Mouse (Mus musculus) limb, embryonic 14.5 days (tissue): ENCODE data around the gene Carns1. TPM values are rescaled to one million over a fixed set of nuclear protein-coding genes. Genes with fewer than 3 reads are reported as not detected.

Experiments used
- ATAC-seq: fragments of 200-750 bp; cut with Nextera tagmentation; 2 replicates; pipeline ENCODE4 v1.8.0; 2017; ENCODE audit warnings: low read depth, moderate number of reproducible peaks, moderate TSS enrichment; ENCODE audit not compliant: low FRiP score
- DNase-seq: peaks from one replicate; pipeline ENCODE4 v3.0.0-alpha.2; 2015; ENCODE audit warnings: low spot score
- H3K27ac ChIP-seq: fragments of 300-500 bp; sonication (generic); replicated peaks from 2 replicates; pipeline ENCODE4 v1.5.1; 2014; ENCODE audit warnings: low read depth, mild to moderate bottlenecking, low read length, moderate library complexity, mixed read lengths
- H3K27me3 ChIP-seq: fragments of 300-500 bp; sonication (generic); 2 replicates; pipeline ENCODE4 v1.6.1; 2014; ENCODE audit warnings: low read length, mixed read lengths; ENCODE audit not compliant: control insufficient read depth, insufficient read depth
- H3K36me3 ChIP-seq: fragments of 300-500 bp; sonication (generic); 2 replicates; pipeline ENCODE4 v1.6.1; 2014; ENCODE audit warnings: mild to moderate bottlenecking, low read length, moderate library complexity, mixed read lengths; ENCODE audit not compliant: control insufficient read depth, insufficient read depth
- H3K4me1 ChIP-seq: fragments of 300-500 bp; sonication (generic); 2 replicates; pipeline ENCODE4 v1.6.1; 2014; ENCODE audit warnings: antibody characterized with exemption, low read length, mixed read lengths; ENCODE audit not compliant: control insufficient read depth, insufficient read depth
- H3K4me2 ChIP-seq: fragments of 300-500 bp; sonication (generic); replicated peaks from 2 replicates; pipeline ENCODE4 v1.6.1; 2014; ENCODE audit warnings: low read depth, mild to moderate bottlenecking, low read length, moderate library complexity; ENCODE audit not compliant: severe bottlenecking
- H3K4me3 ChIP-seq: fragments of 300-500 bp; sonication (generic); replicated peaks from 2 replicates; pipeline ENCODE4 v1.5.1; 2014; ENCODE audit warnings: low read length
- H3K9ac ChIP-seq: fragments of 300-500 bp; sonication (generic); 2 replicates; pipeline ENCODE4 v1.6.1; 2014; ENCODE audit warnings: mild to moderate bottlenecking, low read depth, low read length, moderate library complexity; ENCODE audit not compliant: severe bottlenecking
- H3K9me3 ChIP-seq: fragments of 300-500 bp; sonication (generic); 2 replicates; pipeline ENCODE4 v1.6.1; 2016; ENCODE audit warnings: low read length; ENCODE audit not compliant: control insufficient read depth
- POLR2A ChIP-seq: fragments of 200-500 bp; IDR thresholded peaks from 2 replicates; pipeline ENCODE4 v1.8.0; 2012; ENCODE audit warnings: inconsistent platforms, mild to moderate bottlenecking, moderate library complexity, borderline replicate concordance; ENCODE audit not compliant: insufficient read depth, insufficient read length; ENCODE audit errors: extremely low read depth
- WGBS: fragments of 180-500 bp; shearing (Covaris S2); extraction: QIAGEN DNeasy Blood & Tissue Kit; methylation state at CpG from one replicate; pipeline ENCODE4 v1.1.7; 2014; 5-methylcytosine and 5-hydroxymethylcytosine counted together
- polyA plus RNA-seq, 2 experiments: library from polyadenylated mRNA; depleted of rRNA in 1 of 2; stranded (reverse) in 1 of 2; unstranded in 1 of 2; fragments of >200 nt; fragmentation: Nextera tagmentation in 1 of 2; extraction: Ambion mirVana in 1 of 2; gene quantifications; 2 replicates each; pipeline versions ENCODE4 v1.2.1 to v1.2.3; 2012 to 2014

Gene Carns1
- polyA plus RNA-seq, 2 experiments: 1.8 to 2.6 TPM

DNA sequence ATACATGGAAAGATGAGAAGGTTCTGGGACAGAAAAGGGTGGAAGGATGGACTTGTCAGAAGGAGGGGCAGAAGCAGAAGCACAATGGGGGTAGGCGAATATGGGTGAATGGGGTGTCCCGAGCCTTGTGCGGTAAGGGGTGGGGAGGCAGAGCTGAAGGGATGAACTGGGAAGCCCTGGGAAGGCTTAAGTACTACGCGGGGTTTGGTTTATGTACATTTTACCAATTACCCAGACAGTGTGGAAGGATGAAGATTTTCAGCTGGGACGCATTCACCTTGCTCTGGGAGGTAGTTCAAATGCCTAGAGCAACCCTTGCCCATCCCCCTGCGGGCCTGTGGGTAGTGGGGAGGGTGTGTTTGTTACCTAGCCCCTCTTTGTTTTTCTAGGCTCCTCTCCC is 26.9 kb upstream of the Carns1 start:
- no peak for ATAC-seq
- Histone ChIP-seq H3K4me1 (peaks cover 16% of the 10 kb centered on the region), H3K9ac (peak overlapping the region; percentile 73), H3K4me2 (peak overlapping the region; percentile 98), H3K27ac (no peak overlapping the region), H3K4me3 (peak overlapping the region; percentile 67), H3K36me3 (peaks cover 32% of the 10 kb centered on the region), H3K9me3 (no peaks in the 10 kb centered on the region), H3K27me3 (no peaks in the 10 kb centered on the region)
- 29% methylated on average over 7 of the region's 7 CpGs for WGBS
- no peak for DNase-seq
- TF ChIP-seq POLR2A: no peak

DNA sequence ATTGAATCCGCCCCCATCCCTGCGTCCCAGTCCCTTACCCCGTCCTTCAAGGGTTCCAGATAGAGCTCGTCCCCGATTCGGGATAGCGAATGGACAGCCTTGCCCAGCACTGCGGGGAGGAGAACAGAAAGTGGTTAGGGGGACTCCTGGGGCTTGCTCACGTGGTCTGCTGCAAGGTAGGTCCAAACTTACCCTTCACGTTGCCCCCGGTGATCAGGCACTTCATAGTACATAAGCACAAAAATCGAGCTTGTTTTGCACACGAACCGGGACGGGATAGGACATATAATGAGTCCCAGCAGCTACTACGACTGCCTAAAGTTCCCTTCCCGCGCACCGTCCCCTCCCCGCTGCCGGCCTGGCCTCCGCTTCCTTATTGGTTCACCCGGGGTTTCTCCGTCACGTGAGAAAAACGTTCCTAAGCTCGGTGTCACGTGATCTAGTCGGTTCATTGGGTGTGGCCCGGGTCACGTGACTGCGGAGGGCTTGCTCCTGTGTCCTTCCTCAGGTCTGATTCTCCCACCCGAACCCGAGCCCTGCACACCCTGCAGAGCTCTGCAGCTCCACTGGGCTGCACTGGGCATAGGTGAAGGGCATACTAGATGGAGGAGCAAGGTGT is 26.1 kb upstream of the Carns1 start, which contains the start of gene Rad9a:
Gene Rad9a (minus strand): TSS at position 372 of the 619 bp plus-strand sequence.
- ATAC-seq (peak; percentile 91), DNase-seq (peak; percentile 99)
- H3K9me3 ChIP-seq: no peaks in the 10 kb centered on the region
- H3K27ac ChIP-seq: peak within 1 kb of the TSS; percentile 65; the same call in 1 of the 2 replicates
- WGBS: under 1% methylated on average over 34 of the region's 34 CpGs
- peaks cover 16% of the 10 kb centered on the region for H3K4me1 ChIP-seq
- H3K4me3 ChIP-seq: peak within 1 kb of the TSS; percentile 67
- no peak for TF ChIP-seq POLR2A
- peak within 1 kb of the TSS; percentile 98 for H3K4me2 ChIP-seq
- peak within 1 kb of the TSS; percentile 73 for H3K9ac ChIP-seq
- peaks cover 39% of the 10 kb centered on the region for H3K36me3 ChIP-seq
- H3K27me3 ChIP-seq: no peaks in the 10 kb centered on the region

DNA sequence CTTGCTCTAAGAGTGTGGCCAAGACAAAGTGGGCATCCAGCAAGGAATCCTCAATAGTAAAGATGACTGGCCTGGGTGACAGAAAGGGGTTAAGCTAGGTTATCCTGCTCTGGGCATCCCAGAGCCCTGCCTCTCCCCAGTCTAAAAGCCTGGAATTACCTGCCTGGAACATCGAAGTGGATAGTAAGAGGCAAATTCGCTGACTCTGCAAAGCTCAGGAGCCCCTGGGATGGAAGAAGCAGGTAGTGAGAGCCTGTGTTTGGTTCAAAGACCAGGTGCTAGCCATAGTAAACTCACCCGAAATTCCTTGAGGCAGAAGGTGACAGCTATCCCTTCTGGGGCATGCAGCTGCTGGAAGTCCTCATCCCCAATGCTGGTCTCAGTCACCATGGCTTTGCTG is 21.9 kb upstream of the Carns1 start:
- H3K9me3 ChIP-seq: no peaks in the 10 kb centered on the region
- H3K4me3 ChIP-seq: no peak overlapping the region
- no peak overlapping the region for H3K9ac ChIP-seq
- peaks cover 74% of the 10 kb centered on the region for H3K36me3 ChIP-seq
- no peak overlapping the region for H3K4me2 ChIP-seq
- no peak for TF ChIP-seq POLR2A
- no peak for ATAC-seq
- no peak overlapping the region for H3K27ac ChIP-seq
- peaks cover 24% of the 10 kb centered on the region for H3K4me1 ChIP-seq
- no peaks in the 10 kb centered on the region for H3K27me3 ChIP-seq
- DNase-seq: no peak
- WGBS: 58% methylated on average over 3 of the region's 3 CpGs

DNA sequence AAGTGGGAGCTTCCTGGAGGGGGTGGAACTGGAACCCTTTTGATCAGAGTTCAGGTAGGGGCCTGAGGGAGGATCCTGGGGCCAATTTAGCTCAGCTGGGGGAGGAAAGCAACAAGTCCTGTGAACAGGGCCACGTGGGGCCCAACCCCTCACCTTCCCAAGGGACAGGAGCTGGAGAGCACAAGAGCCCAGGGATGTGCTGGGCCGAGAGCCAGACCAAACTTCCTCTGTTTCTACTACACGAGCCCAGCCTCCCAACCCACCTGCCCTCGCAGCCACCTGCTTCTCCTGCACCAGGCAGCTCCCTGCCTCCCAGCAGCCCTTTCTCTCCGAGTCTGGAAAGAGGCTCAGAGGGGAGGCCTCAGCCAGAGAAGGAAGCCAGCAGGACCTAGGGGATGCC is 21.3 kb upstream of the Carns1 start:
- H3K27ac ChIP-seq: no peak overlapping the region
- TF ChIP-seq POLR2A: no peak
- H3K9ac ChIP-seq: no peak overlapping the region
- H3K27me3 ChIP-seq: no peaks in the 10 kb centered on the region
- DNase-seq (peak; percentile 24), ATAC-seq (no peak)
- H3K36me3 ChIP-seq: peaks cover 74% of the 10 kb centered on the region
- 14% methylated on average over 4 of the region's 5 CpGs for WGBS
- H3K4me1 ChIP-seq: peaks cover 22% of the 10 kb centered on the region
- H3K4me3 ChIP-seq: no peak overlapping the region
- H3K9me3 ChIP-seq: no peaks in the 10 kb centered on the region
- H3K4me2 ChIP-seq: no peak overlapping the region

DNA sequence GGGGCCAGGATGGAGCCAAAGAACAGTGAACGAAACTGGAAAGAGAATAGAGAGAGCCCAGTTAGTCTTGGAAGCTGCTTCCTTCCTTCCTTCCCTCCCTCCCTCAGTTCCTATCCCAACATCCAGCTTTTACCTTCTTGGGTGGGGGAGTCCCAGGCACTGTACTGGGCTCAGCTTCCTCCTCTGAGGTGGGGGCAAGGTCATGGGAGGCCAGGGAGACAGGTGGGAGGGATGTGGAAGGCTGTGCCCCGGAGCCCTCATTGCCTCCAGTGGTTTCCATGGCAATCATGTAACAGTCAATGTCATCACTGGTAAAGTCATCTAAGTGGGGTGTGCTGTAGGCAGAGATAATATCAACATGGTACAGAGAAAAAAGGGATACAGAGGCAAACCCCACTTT is 20.8 kb upstream of the Carns1 start:
- DNase-seq (no peak), ATAC-seq (no peak)
- Histone ChIP-seq H3K27ac (no peak overlapping the region), H3K27me3 (no peaks in the 10 kb centered on the region), H3K9ac (no peak overlapping the region), H3K4me2 (no peak overlapping the region), H3K36me3 (peaks cover 74% of the 10 kb centered on the region), H3K9me3 (no peaks in the 10 kb centered on the region), H3K4me1 (peaks cover 26% of the 10 kb centered on the region), H3K4me3 (no peak overlapping the region)
- TF ChIP-seq POLR2A: no peak
- 47% methylated on average over 2 of the region's 2 CpGs for WGBS
